Mouse (Mus musculus): ENCODE results near the gene Pcyt1a.

DNA sequence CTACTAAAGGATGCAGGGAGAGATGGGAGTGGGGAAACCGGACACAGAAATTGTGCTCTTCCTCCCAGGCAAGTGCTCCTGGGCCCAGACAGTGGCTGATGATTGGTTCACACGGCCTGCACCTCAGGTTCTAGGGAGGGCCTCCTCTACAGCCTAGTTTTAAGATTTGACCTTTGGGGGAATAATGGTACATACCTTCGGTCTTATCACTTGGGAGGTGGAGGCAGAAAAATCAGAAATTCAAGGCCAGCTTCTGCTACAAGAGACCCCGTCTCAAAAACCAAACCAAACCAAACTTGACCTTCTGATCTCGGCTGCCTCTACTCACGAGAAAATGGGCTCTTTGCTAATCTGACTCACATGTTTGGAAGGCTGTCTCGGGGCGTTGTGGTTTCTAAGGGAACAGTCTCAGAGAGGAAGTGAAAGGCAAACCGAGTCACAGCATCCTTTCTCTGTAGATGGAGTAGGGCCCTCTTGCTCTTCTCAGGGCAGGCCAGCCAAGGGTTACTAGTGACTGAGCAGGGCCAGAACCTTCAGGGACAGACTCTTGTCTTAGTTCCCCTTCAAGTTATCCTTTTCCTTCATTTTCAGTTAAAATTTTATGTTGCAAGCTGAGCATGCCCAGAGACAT, 29.3 kb upstream of the Pcyt1a start:
- no peak for TF ChIP-seq TAL1 (conservative IDR thresholded peaks at IDR 0.05; ENCODE audit: low read depth, low read length)
- TF ChIP-seq CTCF (IDR thresholded peaks at IDR 0.05; ENCODE audit: low read depth, low read length): no peak

All from G1E (cell line).